Mouse (Mus musculus) left cerebral cortex, postnatal 25 days (tissue): ENCODE data around the gene Unc13c. TPM values are rescaled to one million over a fixed set of nuclear protein-coding genes. Genes with fewer than 3 reads are reported as not detected.

Experiments used
- DNase-seq, 2 experiments: peaks; one replicate each; pipeline ENCODE4 v3.0.0; 2022; ENCODE audit warnings: low spot score in 2 of 2, mixed read lengths in 1 of 2
- intact Hi-C: fragments of 180-260 bp; cut with DNase I; formaldehyde crosslinking; loops from one replicate; pipeline ENCODE4 v1.15.1; 2025
- total RNA-seq, 2 experiments: library from RNA; stranded (reverse); gene quantifications; 2 replicates each; pipeline ENCODE4 v1.2.3; 2021

Unc13c gene
- 10 to 100 TPM; 18.7 to 25.7 TPM for total RNA-seq

- intact Hi-C loops: no loop called here
- DNase-seq: peak; percentile 56 to 62
Measured at GRCm38 (mm10) chr9:73968641-73969121, at the start of gene Unc13c. TSS of gene Unc13c (minus strand) at chr9:73968966.

GRCm38 (mm10) chr9:74007976-74008686, 39.4 kb upstream of the Unc13c start:
- intact Hi-C loops: no loop called here
- no peak for DNase-seq

- peak in 1 of 2 experiments; percentile 4 for DNase-seq
- intact Hi-C loops: no loop called here
Measured at GRCm38 (mm10) chr9:74002388-74002990, 33.7 kb upstream of the Unc13c start.

GRCm38 (mm10) chr9:73988096-73988495, 19.3 kb upstream of the Unc13c start:
- intact Hi-C loops: no loop called here
- no peak for DNase-seq

DNA sequence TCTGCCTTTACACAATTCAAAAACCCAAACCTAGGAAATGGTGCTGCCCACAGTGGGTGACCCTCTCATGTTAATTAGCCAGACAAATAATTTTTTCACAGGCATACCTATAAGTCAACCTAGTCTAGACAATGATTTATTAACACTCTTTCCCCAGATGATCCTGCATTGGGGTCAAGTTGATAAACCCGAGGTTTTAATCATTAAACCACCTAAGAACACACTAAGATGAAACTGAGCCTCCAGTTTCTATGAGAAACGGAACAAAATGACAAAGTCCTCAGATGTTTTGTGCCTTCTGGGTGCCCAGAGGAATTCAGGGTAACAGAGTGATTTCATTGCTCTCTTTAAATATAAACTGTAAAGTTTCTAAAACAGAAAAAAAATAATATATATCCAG, 18.5 kb upstream of the Unc13c start:
- no peak for DNase-seq
- intact Hi-C loops: no loop called here

DNA sequence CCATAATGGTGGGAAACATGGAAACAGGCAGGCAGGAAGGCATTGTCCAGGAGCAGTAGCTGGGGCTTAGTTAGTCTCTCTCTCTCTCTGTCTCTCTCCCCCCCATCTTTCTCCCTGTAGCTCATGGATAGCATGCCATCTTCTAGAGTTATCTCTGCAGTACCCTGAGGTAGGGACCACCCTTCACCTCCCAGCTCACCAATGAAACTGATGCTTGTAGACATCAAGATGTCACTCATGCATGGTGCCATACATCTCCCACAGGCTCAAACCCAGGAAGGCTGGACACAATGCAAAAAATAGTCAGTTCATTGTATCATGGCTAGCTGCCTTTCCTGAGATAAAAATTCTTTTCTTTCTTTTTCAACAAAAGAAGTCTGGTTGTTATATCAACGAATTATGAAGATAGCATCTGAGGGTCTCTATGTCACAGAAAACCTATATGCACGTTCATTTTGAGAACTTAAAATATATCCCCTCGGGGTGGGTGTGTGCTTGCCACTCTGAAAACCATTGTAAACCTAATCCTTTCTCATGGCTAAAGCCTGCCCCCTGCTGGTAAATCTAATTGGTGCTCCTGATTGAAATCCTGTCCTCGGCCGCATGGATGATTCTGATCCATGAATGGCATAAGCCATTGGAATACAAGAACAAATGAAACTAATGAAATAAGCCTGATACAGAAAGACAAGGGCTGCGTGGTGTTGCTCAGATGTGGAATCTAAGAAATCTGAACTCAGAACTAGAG, 14.0 kb upstream of the Unc13c start:
- intact Hi-C loops: loop anchor here (2.0 kb wide), 2 partner anchors 424 to 820 kb away; no protein-coding TSS in a partner anchor
- peak; percentile 83 to 84 for DNase-seq

DNA sequence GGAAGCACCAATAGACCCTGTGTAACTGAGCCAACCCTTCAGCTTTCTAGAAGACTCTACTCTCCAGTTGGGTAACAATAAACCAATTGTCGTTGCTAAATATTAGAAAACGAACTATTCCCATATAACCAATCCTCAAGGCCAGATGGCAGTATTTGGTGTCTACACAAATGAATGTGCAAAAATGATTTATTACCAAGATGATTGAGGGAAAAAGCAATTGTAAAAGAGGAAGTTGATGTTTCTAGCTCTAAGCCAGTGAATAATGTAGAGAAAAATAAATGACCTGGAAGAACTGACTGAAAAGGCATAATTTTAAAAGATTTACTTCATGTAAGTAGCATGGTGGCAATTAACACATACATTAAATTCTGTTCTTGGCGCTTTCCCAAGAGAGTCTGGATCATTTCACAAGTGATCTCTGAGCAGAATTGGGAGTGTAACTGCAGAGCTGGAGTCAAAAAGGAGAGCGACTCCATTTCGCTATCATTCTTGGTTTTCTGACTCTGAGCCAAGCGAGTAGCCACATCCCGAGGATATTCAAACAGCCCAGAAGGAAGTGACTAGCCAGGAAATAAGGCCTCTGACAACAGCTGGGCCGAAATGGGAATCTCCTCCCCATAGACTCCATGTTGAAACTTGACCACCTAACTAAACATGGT, 3.7 kb upstream of the Unc13c start:
- intact Hi-C loops: no loop called here
- DNase-seq: no peak

- DNase-seq: no peak
- intact Hi-C loops: no loop called here
Measured at GRCm38 (mm10) chr9:73970717-73971116, 2.0 kb upstream of the Unc13c start.

DNA sequence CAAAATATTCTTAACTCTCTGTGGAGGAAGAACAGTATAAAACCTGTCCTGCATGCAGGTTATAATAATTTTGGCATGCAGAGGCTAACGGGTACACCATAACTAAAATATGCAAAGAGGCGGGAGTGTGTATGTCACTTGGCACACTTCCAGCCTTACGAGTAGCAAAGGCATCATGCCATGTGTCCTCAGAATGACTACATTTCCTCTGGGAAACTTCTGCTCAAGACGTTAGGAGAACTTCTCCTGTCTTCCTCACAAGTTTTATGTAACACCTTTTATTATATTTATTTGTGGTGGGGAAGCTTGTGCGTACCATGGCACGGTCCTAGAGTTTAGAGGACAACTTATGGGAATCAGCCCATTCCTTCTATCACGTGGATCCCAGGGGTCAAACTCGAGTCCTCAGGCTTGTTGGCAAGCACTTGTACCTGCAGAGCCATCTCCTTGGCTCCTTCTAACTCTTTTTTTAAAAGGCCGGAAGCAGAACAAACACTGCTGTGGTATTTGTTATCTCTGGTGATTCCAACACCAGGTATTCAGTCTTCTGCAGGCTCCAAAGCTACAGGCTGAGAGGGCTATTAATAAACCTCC, 3.3 kb downstream of the Unc13c start:
- DNase-seq: no peak
- intact Hi-C loops: no loop called here

- DNase-seq: no peak
- intact Hi-C loops: no loop called here
Measured at GRCm38 (mm10) chr9:73962471-73962870, 6.3 kb downstream of the Unc13c start.

- intact Hi-C loops: no loop called here
- DNase-seq: no peak
Measured at GRCm38 (mm10) chr9:73952331-73952730, 16.4 kb downstream of the Unc13c start.

DNA sequence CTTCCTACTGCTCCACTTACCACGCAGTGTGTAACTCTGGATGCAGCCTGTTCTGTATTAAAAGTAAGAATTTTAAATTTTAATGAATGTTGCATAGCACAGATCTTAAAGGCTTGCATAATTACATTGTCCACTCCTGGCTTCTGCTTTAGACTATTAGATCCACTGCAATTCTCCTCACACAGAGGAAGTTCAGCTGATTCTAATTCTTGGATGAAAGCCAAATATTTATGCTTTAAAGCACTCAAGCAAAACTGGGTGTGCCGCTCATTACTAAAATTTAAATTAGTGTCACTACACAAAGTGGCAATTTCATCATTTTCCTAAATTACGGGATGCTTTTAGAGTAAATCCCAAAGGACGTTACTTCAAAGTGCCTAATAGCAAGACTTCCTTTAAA, 17.2 kb downstream of the Unc13c start:
- DNase-seq: no peak
- intact Hi-C loops: no loop called here

- intact Hi-C loops: no loop called here
Measured at GRCm38 (mm10) chr9:73934844-73935243, 33.9 kb downstream of the Unc13c start.

GRCm38 (mm10) chr9:73931988-73932387, 36.8 kb downstream of the Unc13c start:
- intact Hi-C loops: no loop called here
- DNase-seq: no peak

More at GRCm38 (mm10) chr9:73934844-73935243, 33.9 kb downstream of the Unc13c start:
- peak; percentile 23 to 34 for DNase-seq

DNA sequence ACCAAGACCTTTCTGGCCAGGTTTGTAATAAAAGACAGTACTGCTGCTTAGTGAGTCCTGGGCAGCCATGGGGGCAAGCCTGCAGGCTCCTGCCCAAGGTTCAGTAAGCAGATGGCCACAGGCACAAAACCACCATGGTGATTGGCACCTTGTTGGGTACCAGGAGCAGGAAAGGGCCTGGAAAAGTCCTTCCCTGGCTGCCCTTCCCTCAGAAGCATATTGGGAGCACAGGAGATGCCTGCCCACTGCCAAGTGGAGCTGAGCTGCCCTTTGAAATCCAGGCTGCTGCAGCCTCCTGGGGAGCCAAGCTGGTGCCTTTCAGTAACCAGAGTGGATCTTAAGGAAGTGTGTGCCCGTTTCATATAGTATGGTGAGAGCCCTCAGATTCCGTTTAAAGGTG, 41.5 kb downstream of the Unc13c start:
- intact Hi-C loops: no loop called here
- DNase-seq: no peak

- intact Hi-C loops: no loop called here
Measured at GRCm38 (mm10) chr9:73922449-73923115, 46.2 kb downstream of the Unc13c start.

GRCm38 (mm10) chr9:73905959-73906358, 62.8 kb downstream of the Unc13c start:
- DNase-seq: no peak

More at GRCm38 (mm10) chr9:73922449-73923115, 46.2 kb downstream of the Unc13c start:
- DNase-seq: no peak

DNA sequence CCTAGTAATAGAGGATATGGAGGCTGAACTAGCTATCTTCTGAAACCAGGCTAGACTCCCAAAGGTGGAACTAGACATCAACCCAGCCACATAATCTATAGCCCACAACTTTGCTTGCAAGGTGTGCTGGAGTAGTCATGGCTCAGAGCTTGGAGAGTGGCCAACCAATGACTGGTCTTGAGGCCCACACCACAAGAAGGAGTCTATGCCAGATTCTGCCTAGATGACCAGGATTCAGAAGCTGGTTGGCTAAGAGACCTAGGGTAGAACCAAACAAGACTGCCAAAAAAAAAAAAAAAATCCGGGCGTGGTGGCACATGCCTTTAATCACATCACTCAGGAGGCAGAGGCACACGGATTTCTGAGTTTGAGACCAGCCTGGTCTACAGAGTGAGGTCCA, 70.2 kb downstream of the Unc13c start:
- intact Hi-C loops: no loop called here
- no peak for DNase-seq

More at GRCm38 (mm10) chr9:73905959-73906358, 62.8 kb downstream of the Unc13c start:
- intact Hi-C loops: no loop called here

DNA sequence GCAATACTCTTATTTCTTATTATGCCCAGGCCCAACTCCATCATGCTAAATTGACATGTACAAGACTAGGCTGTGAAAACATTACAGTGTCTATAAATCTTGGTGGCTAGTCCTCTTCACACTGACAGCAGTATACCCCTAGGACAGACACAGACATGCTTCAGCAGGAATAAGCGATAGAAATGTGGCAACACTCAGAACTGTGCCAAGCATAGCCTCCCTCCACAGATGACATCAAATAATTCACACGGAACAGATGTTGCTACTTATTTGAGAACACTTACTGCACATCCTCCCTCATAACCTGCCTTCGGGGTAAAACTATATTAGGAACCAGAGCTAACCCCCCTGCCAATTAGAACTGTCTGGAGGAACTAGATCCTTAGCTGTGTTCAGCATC, 72.6 kb downstream of the Unc13c start:
- peak; percentile 5 to 59 for DNase-seq
- intact Hi-C loops: no loop called here
